ENCODE assay signal across 8 mouse cellular contexts in the genomic region with DNA sequence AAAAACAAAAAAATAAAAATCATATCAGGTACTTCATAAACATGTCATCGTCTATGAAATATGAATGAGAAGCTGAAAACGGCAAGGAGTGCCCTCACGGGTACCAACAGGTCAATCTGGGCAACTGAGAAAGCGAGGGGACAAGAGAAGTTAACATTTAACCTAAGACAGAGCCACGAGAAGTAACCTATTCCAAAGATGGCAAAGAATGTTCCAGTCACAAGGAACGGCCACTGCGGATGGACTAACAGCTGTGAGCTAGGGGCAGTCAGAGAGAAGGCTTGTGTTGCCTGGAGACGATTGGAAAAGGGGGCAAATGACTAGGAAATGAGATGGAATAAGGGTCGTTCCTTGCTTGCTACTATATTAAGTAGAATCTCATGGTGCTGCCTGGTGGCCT. TPM values are rescaled to one million over a fixed set of nuclear protein-coding genes. Genes with fewer than 3 reads are reported as not detected.
DNase-seq lines count a peak whose midpoint lies in the region; ATAC-seq and TF ChIP-seq lines count a peak whose summit lies in the region.

No protein-coding gene starts in this region.

- TF ChIP-seq CTCF in heart, adult 2 months (IDR thresholded peaks at IDR 0.05), result no peak
- no peak for TF ChIP-seq CTCF in bone marrow, adult 2 months (IDR thresholded peaks at IDR 0.05; ENCODE audit: control insufficient read depth, insufficient read depth, low read length)

- no peaks in the 10 kb centered on the region for H3K79me2 ChIP-seq in heart, adult 2 months (replicated peaks; ENCODE audit: control insufficient read depth, insufficient read depth, low read length)

- no peaks in the 10 kb centered on the region for H3K27me3 ChIP-seq in heart, embryonic 15.5 days
- no peaks in the 10 kb centered on the region for H3K27me3 ChIP-seq in heart, adult 2 months (ENCODE audit: control insufficient read depth, insufficient read depth, low read length)
- H3K27me3 ChIP-seq in hindbrain, embryonic 16.5 days (replicated peaks; ENCODE audit: control insufficient read depth, insufficient read depth, low read length), result no peaks in the 10 kb centered on the region
- no peaks in the 10 kb centered on the region for H3K27me3 ChIP-seq in liver, embryonic 16.5 days (ENCODE audit: control insufficient read depth, insufficient read depth, low read depth, low read length)

- DNase-seq in heart, adult 2 months, result no peak
- DNase-seq in left cerebral cortex, postnatal 14 days (ENCODE audit: low spot score in 2 of 2), result no peak

- H3K4me2 ChIP-seq in heart, embryonic 15.5 days, result 0 out of 2 replicates have a peak overlapping the region, but pooled peaks have one; percentile 75
- peak overlapping the region; percentile 85 for H3K4me2 ChIP-seq in hindbrain, embryonic 16.5 days (ENCODE audit: low read length)
- peak overlapping the region; percentile 87 for H3K4me2 ChIP-seq in liver, embryonic 16.5 days (ENCODE audit: low read depth, low read length)

- no peak overlapping the region for H3K9ac ChIP-seq in heart, embryonic 15.5 days
- no peak overlapping the region for H3K9ac ChIP-seq in heart, adult 2 months (ENCODE audit: low read depth, low read length)
- H3K9ac ChIP-seq in hindbrain, embryonic 16.5 days (ENCODE audit: low read depth, low read length), result peak overlapping the region; percentile 41
- H3K9ac ChIP-seq in liver, embryonic 16.5 days (ENCODE audit: low read depth, low read length), result no peak overlapping the region

- no peaks in the 10 kb centered on the region for H3K9me3 ChIP-seq in heart, embryonic 15.5 days (replicated peaks)
- H3K9me3 ChIP-seq in hindbrain, embryonic 16.5 days (ENCODE audit: control insufficient read depth, low read length), result no peaks in the 10 kb centered on the region
- H3K9me3 ChIP-seq in liver, embryonic 16.5 days (replicated peaks; ENCODE audit: control insufficient read depth, low read length), result no peaks in the 10 kb centered on the region

- TF ChIP-seq POLR2A in heart, adult 2 months (IDR thresholded peaks at IDR 0.05; ENCODE audit: insufficient read depth, low read depth, low read length), result no peak
- TF ChIP-seq POLR2A in bone marrow, adult 2 months (IDR thresholded peaks at IDR 0.05; ENCODE audit: borderline replicate concordance, control insufficient read depth, low read depth, low read length), result no peak

- no peak overlapping the region for H3K27ac ChIP-seq in heart, embryonic 15.5 days
- no peak overlapping the region for H3K27ac ChIP-seq in heart, adult 2 months
- H3K27ac ChIP-seq in bone marrow, adult 2 months (ENCODE audit: control insufficient read depth, insufficient read depth, low read depth, low read length, poor library complexity), result peak overlapping the region; percentile 39
- no peak overlapping the region for H3K27ac ChIP-seq in hindbrain, embryonic 16.5 days (ENCODE audit: low read depth, low read length)
- H3K27ac ChIP-seq in liver, embryonic 16.5 days (ENCODE audit: low read length), result no peak overlapping the region

- TF ChIP-seq EP300 in heart, adult 2 months (IDR thresholded peaks at IDR 0.05; ENCODE audit: insufficient read depth, low read depth, low read length), result no peak

- H3K4me1 ChIP-seq in heart, embryonic 15.5 days (replicated peaks), result peaks cover 32% of the 10 kb centered on the region
- peaks cover 10% of the 10 kb centered on the region for H3K4me1 ChIP-seq in heart, adult 2 months (ENCODE audit: control insufficient read depth, insufficient read depth, low read length)
- H3K4me1 ChIP-seq in bone marrow, adult 2 months (ENCODE audit: control insufficient read depth, insufficient read depth, low read length), result peaks cover 3% of the 10 kb centered on the region
- H3K4me1 ChIP-seq in hindbrain, embryonic 16.5 days (ENCODE audit: control insufficient read depth, insufficient read depth, low read depth, low read length), result peaks cover 19% of the 10 kb centered on the region
- H3K4me1 ChIP-seq in liver, embryonic 16.5 days (ENCODE audit: control insufficient read depth, low read depth, low read length), result peaks cover 25% of the 10 kb centered on the region

- no peak overlapping the region for H3K4me3 ChIP-seq in heart, embryonic 15.5 days
- no peak overlapping the region for H3K4me3 ChIP-seq in heart, adult 2 months
- no peak overlapping the region for H3K4me3 ChIP-seq in bone marrow, adult 2 months (replicated peaks; ENCODE audit: control insufficient read depth, low read depth, low read length)
- H3K4me3 ChIP-seq in hindbrain, embryonic 16.5 days (ENCODE audit: low read length), result no peak overlapping the region
- H3K4me3 ChIP-seq in liver, embryonic 16.5 days (ENCODE audit: low read depth, low read length), result peak overlapping the region; percentile 0; the same call in 1 of the 2 replicates

- ATAC-seq in heart, embryonic 15.5 days (replicated peaks; ENCODE audit: insufficient number of reproducible peaks, insufficient read depth, low FRiP score, low read depth), result no peak
- ATAC-seq in hindbrain, embryonic 16.5 days, result no peak
- ATAC-seq in liver, embryonic 16.5 days (ENCODE audit: low read depth), result no peak
- no peak for ATAC-seq in CD4-positive, CD25-positive, alpha-beta regulatory T cell, adult 4 months
- ATAC-seq in megakaryocyte progenitor cell, adult 5-6 weeks (replicated peaks; ENCODE audit: poor library complexity), result no peak

- H3K36me3 ChIP-seq in heart, embryonic 15.5 days, result peaks cover 38% of the 10 kb centered on the region
- no peaks in the 10 kb centered on the region for H3K36me3 ChIP-seq in heart, adult 2 months (ENCODE audit: control insufficient read depth, insufficient read depth, low read length)
- H3K36me3 ChIP-seq in hindbrain, embryonic 16.5 days (ENCODE audit: control insufficient read depth, insufficient read depth, low read length), result peaks cover 18% of the 10 kb centered on the region
- peaks cover 18% of the 10 kb centered on the region for H3K36me3 ChIP-seq in liver, embryonic 16.5 days (ENCODE audit: control insufficient read depth, insufficient read depth)

- 78% methylated on average over 9 of the region's 9 CpGs for WGBS in heart, embryonic 15.5 days
- 83% methylated on average over 9 of the region's 9 CpGs for WGBS in heart, adult 2 months
- WGBS in bone marrow, adult 2 months, result 79% methylated on average over 9 of the region's 9 CpGs
- WGBS in hindbrain, embryonic 16.5 days, result 73% methylated on average over 9 of the region's 9 CpGs
- 67% methylated on average over 9 of the region's 9 CpGs for WGBS in liver, embryonic 16.5 days (ENCODE audit: insufficient replicate concordance)

- intact Hi-C loops in heart, adult 2 months (cut with DNase I), result loop anchor here (1.0 to 2.0 kb wide), 2 partner anchors 27 to 248 kb away; no protein-coding TSS in a partner anchor
- intact Hi-C loops in left cerebral cortex, postnatal 14 days (cut with DNase I), result no loop called here

RNA-seq across cellular contexts. Expression of a gene that starts 1.2 kb away (rescaled TPM):
- 2.7 and 4.3 TPM in 2 replicates for polyA plus RNA-seq in heart, embryonic 15.5 days (2015; fragmentation: Nextera tagmentation; extraction: Ambion mirVana)
- total RNA-seq in heart, adult 2 months (2021), result 10 to 100 TPM in 1 of 2 experiments, 1 to 10 TPM in 1; 10.0 to 12.6 TPM
- polyA plus RNA-seq in heart, adult 2 months (2012; rRNA removed), result 16.2 and 27.9 TPM in 2 replicates
- polyA plus RNA-seq in bone marrow, adult 2 months (2011; ENCODE audit: insufficient read depth, insufficient read length, low replicate concordance, missing spikeins), result not detected in 2 replicates
- polyA plus RNA-seq in hindbrain, embryonic 16.5 days (2015; fragmentation: Nextera tagmentation; extraction: Ambion mirVana), result 1.9 and 2.3 TPM in 2 replicates
- polyA plus RNA-seq in liver, embryonic 16.5 days (2015; fragmentation: Nextera tagmentation; extraction: Ambion mirVana), result 0.98 and 1.2 TPM in 2 replicates
- polyA plus RNA-seq in CD4-positive, CD25-positive, alpha-beta regulatory T cell, adult 4 months (2017; shearing (Covaris generic)), result 1 to 10 TPM in 1 of 2 experiments, under 1 TPM in 1; 0.93 to 1.3 TPM
- 0.34 TPM in 1 of 2 replicates, not detected in the other for total RNA-seq in megakaryocyte progenitor cell, adult 5-6 weeks (2015)
- 0.34 and 0.42 TPM in 2 replicates for total RNA-seq in megakaryocyte progenitor cell, adult 5-6 weeks (2017)
- total RNA-seq in left cerebral cortex, postnatal 14 days (2021), result 1 to 10 TPM; 5.7 to 6.8 TPM

RNA-seq across cellular contexts. Expression of a gene that starts 1.8 kb away (rescaled TPM):
- 110 and 140 TPM in 2 replicates for polyA plus RNA-seq in heart, embryonic 15.5 days (2015; fragmentation: Nextera tagmentation; extraction: Ambion mirVana)
- 10 to 100 TPM; 67.6 to 73.3 TPM for total RNA-seq in heart, adult 2 months (2021)
- 29.4 and 43.4 TPM in 2 replicates for polyA plus RNA-seq in heart, adult 2 months (2012; rRNA removed)
- polyA plus RNA-seq in bone marrow, adult 2 months (2011; ENCODE audit: insufficient read depth, insufficient read length, low replicate concordance, missing spikeins), result 161 and 240 TPM in 2 replicates
- 199 and 211 TPM in 2 replicates for polyA plus RNA-seq in hindbrain, embryonic 16.5 days (2015; fragmentation: Nextera tagmentation; extraction: Ambion mirVana)
- polyA plus RNA-seq in liver, embryonic 16.5 days (2015; fragmentation: Nextera tagmentation; extraction: Ambion mirVana), result 80.4 and 86.0 TPM in 2 replicates
- 10 to 100 TPM; 64.9 to 80.3 TPM for polyA plus RNA-seq in CD4-positive, CD25-positive, alpha-beta regulatory T cell, adult 4 months (2017; shearing (Covaris generic))
- total RNA-seq in megakaryocyte progenitor cell, adult 5-6 weeks (2015), result 225 and 238 TPM in 2 replicates
- 1,016 and 1,033 TPM in 2 replicates for total RNA-seq in megakaryocyte progenitor cell, adult 5-6 weeks (2017)
- 100 to 1,000 TPM; 152 to 170 TPM for total RNA-seq in left cerebral cortex, postnatal 14 days (2021)

RNA-seq across cellular contexts. Expression of a gene that starts 52.7 kb away (rescaled TPM):
- polyA plus RNA-seq in heart, embryonic 15.5 days (2015; fragmentation: Nextera tagmentation; extraction: Ambion mirVana), result 28.3 and 33.3 TPM in 2 replicates
- 10 to 100 TPM; 21.3 to 22.5 TPM for total RNA-seq in heart, adult 2 months (2021)
- polyA plus RNA-seq in heart, adult 2 months (2012; rRNA removed), result 7.1 and 11.1 TPM in 2 replicates
- 11.6 and 22.3 TPM in 2 replicates for polyA plus RNA-seq in bone marrow, adult 2 months (2011; ENCODE audit: insufficient read depth, insufficient read length, low replicate concordance, missing spikeins)
- 58.5 and 59.4 TPM in 2 replicates for polyA plus RNA-seq in hindbrain, embryonic 16.5 days (2015; fragmentation: Nextera tagmentation; extraction: Ambion mirVana)
- polyA plus RNA-seq in liver, embryonic 16.5 days (2015; fragmentation: Nextera tagmentation; extraction: Ambion mirVana), result 16.8 and 19.0 TPM in 2 replicates
- polyA plus RNA-seq in CD4-positive, CD25-positive, alpha-beta regulatory T cell, adult 4 months (2017; shearing (Covaris generic)), result 10 to 100 TPM; 43.2 to 54.1 TPM
- total RNA-seq in megakaryocyte progenitor cell, adult 5-6 weeks (2015), result 35.9 and 39.7 TPM in 2 replicates
- 66.4 and 80.6 TPM in 2 replicates for total RNA-seq in megakaryocyte progenitor cell, adult 5-6 weeks (2017)
- 10 to 100 TPM; 45.8 to 48.0 TPM for total RNA-seq in left cerebral cortex, postnatal 14 days (2021)

RNA-seq across cellular contexts. Expression of a gene that starts 52.8 kb away (rescaled TPM):
- polyA plus RNA-seq in heart, embryonic 15.5 days (2015; fragmentation: Nextera tagmentation; extraction: Ambion mirVana), result 0.05 and 0.11 TPM in 2 replicates
- total RNA-seq in heart, adult 2 months (2021), result not detected
- polyA plus RNA-seq in heart, adult 2 months (2012; rRNA removed), result 0.04 TPM in 1 of 2 replicates, not detected in the other
- polyA plus RNA-seq in bone marrow, adult 2 months (2011; ENCODE audit: insufficient read depth, insufficient read length, low replicate concordance, missing spikeins), result not detected in 2 replicates
- 0.07 TPM in 1 of 2 replicates, not detected in the other for polyA plus RNA-seq in hindbrain, embryonic 16.5 days (2015; fragmentation: Nextera tagmentation; extraction: Ambion mirVana)
- not detected in 2 replicates for polyA plus RNA-seq in liver, embryonic 16.5 days (2015; fragmentation: Nextera tagmentation; extraction: Ambion mirVana)
- not detected for polyA plus RNA-seq in CD4-positive, CD25-positive, alpha-beta regulatory T cell, adult 4 months (2017; shearing (Covaris generic))
- 0.05 TPM in 1 of 2 replicates, not detected in the other for total RNA-seq in megakaryocyte progenitor cell, adult 5-6 weeks (2015)
- 0.25 TPM in 1 of 2 replicates, not detected in the other for total RNA-seq in megakaryocyte progenitor cell, adult 5-6 weeks (2017)
- not detected for total RNA-seq in left cerebral cortex, postnatal 14 days (2021)
